Mouse (Mus musculus) forebrain, embryonic 15.5 days (tissue): Measurements from ENCODE around the gene Atxn7l3. TPM values are rescaled to one million over a fixed set of nuclear protein-coding genes. Genes with fewer than 3 reads are reported as not detected.
A peak's percentile ranks its signal among the peaks of the same experiment; 100 is the strongest.

Experiments
- ATAC-seq: fragments of 200-750 bp; cut with Nextera tagmentation; replicated peaks from 2 replicates; pipeline ENCODE4 v1.8.0; 2017; ENCODE audit warnings: mild to moderate bottlenecking, moderate TSS enrichment, moderate library complexity
- H3K27ac ChIP-seq: fragments of 300-500 bp; sonication (generic); replicated peaks from 2 replicates; pipeline ENCODE4 v1.5.1; 2015; ENCODE audit warnings: mild to moderate bottlenecking, inconsistent platforms
- H3K27me3 ChIP-seq: fragments of 300-500 bp; sonication (generic); 2 replicates; pipeline ENCODE4 v1.6.1; 2015; ENCODE audit warnings: inconsistent platforms
- H3K36me3 ChIP-seq: fragments of 300-500 bp; sonication (generic); 2 replicates; pipeline ENCODE4 v1.6.1; 2015; ENCODE audit warnings: mild to moderate bottlenecking, inconsistent platforms
- H3K4me1 ChIP-seq: fragments of 300-500 bp; sonication (generic); 2 replicates; pipeline ENCODE4 v1.6.1; 2015; ENCODE audit warnings: inconsistent platforms
- H3K4me2 ChIP-seq: fragments of 300-500 bp; sonication (generic); replicated peaks from 2 replicates; pipeline ENCODE4 v1.6.1; 2015; ENCODE audit warnings: mild to moderate bottlenecking, inconsistent platforms
- H3K4me3 ChIP-seq: fragments of 300-500 bp; sonication (generic); 2 replicates; pipeline ENCODE4 v1.5.1; 2015; ENCODE audit warnings: mild to moderate bottlenecking, inconsistent platforms
- H3K9ac ChIP-seq: fragments of 300-500 bp; sonication (generic); replicated peaks from 2 replicates; pipeline ENCODE4 v1.6.1; 2015; ENCODE audit warnings: mild to moderate bottlenecking, inconsistent platforms
- H3K9me3 ChIP-seq: fragments of 300-500 bp; sonication (generic); 2 replicates; pipeline ENCODE4 v1.6.1; 2016; ENCODE audit warnings: inconsistent platforms
- WGBS: fragments of 180-500 bp; shearing (Covaris S2); methylation state at CpG from one replicate; pipeline ENCODE4 v1.1.7; 2015; ENCODE audit warnings: mixed read lengths; 5-methylcytosine and 5-hydroxymethylcytosine counted together
- polyA plus RNA-seq: library from polyadenylated mRNA; unstranded; fragments of >200 nt; fragmentation: Nextera tagmentation; extraction: Ambion mirVana; gene quantifications from 2 replicates; pipeline ENCODE4 v1.2.1, GENCODE M21; 2015

The Atxn7l3 gene
- polyA plus RNA-seq, 1 experiment from 2014 or later, result 29.5 TPM

GRCm38 (mm10) chr11:102331806-102332205 is 35.4 kb upstream of the Atxn7l3 start:
- no peak overlapping the region for H3K4me2 ChIP-seq
- no peak for ATAC-seq
- H3K9me3 ChIP-seq, result no peaks in the 10 kb centered on the region
- H3K4me3 ChIP-seq, result no peak overlapping the region
- WGBS, result 52% methylated on average over 4 of the region's 4 CpGs
- no peak overlapping the region for H3K27ac ChIP-seq
- no peak overlapping the region for H3K9ac ChIP-seq
- H3K4me1 ChIP-seq, result peaks cover 6% of the 10 kb centered on the region
- no peaks in the 10 kb centered on the region for H3K27me3 ChIP-seq
- no peaks in the 10 kb centered on the region for H3K36me3 ChIP-seq

- no peak overlapping the region for H3K9ac ChIP-seq
- ATAC-seq, result no peak
- H3K4me3 ChIP-seq, result no peak overlapping the region
- H3K9me3 ChIP-seq, result no peaks in the 10 kb centered on the region
- H3K4me2 ChIP-seq, result no peak overlapping the region
- H3K27me3 ChIP-seq, result no peaks in the 10 kb centered on the region
- no peak overlapping the region for H3K27ac ChIP-seq
- 81% methylated on average over 3 of the region's 3 CpGs for WGBS
- no peaks in the 10 kb centered on the region for H3K36me3 ChIP-seq
- peaks cover 2% of the 10 kb centered on the region; the same call in 1 of the 2 replicates for H3K4me1 ChIP-seq
These were observed 33.6 kb upstream of the Atxn7l3 start for GRCm38 (mm10) chr11:102330039-102330438.

- Histone ChIP-seq H3K4me2 (no peak overlapping the region), H3K36me3 (no peaks in the 10 kb centered on the region), H3K9me3 (no peaks in the 10 kb centered on the region), H3K4me1 (no peaks in the 10 kb centered on the region), H3K9ac (no peak overlapping the region), H3K27me3 (no peaks in the 10 kb centered on the region), H3K4me3 (no peak overlapping the region), H3K27ac (no peak overlapping the region)
- no peak for ATAC-seq
These were observed 33.1 kb upstream of the Atxn7l3 start for GRCm38 (mm10) chr11:102329518-102329917.

GRCm38 (mm10) chr11:102327839-102328238 is 31.4 kb upstream of the Atxn7l3 start:
- no peaks in the 10 kb centered on the region for H3K36me3 ChIP-seq
- H3K4me3 ChIP-seq, result no peak overlapping the region
- no peak overlapping the region for H3K4me2 ChIP-seq
- no peaks in the 10 kb centered on the region for H3K4me1 ChIP-seq
- WGBS, result 88% methylated on average over 7 of the region's 7 CpGs
- no peaks in the 10 kb centered on the region for H3K27me3 ChIP-seq
- ATAC-seq, result no peak
- H3K9me3 ChIP-seq, result no peaks in the 10 kb centered on the region
- H3K27ac ChIP-seq, result no peak overlapping the region
- no peak overlapping the region for H3K9ac ChIP-seq

- Histone ChIP-seq H3K9ac (no peak overlapping the region), H3K4me2 (no peak overlapping the region), H3K9me3 (no peaks in the 10 kb centered on the region), H3K36me3 (no peaks in the 10 kb centered on the region), H3K4me3 (no peak overlapping the region), H3K4me1 (no peaks in the 10 kb centered on the region), H3K27ac (no peak overlapping the region), H3K27me3 (no peaks in the 10 kb centered on the region)
- ATAC-seq, result no peak
- WGBS, result 71% methylated on average over 5 of the region's 5 CpGs
These were observed 30.8 kb upstream of the Atxn7l3 start for GRCm38 (mm10) chr11:102327250-102327649.

GRCm38 (mm10) chr11:102323516-102323915 is 27.1 kb upstream of the Atxn7l3 start:
- H3K9me3 ChIP-seq, result no peaks in the 10 kb centered on the region
- 84% methylated on average over 1 of the region's 1 CpGs for WGBS
- H3K9ac ChIP-seq, result no peak overlapping the region
- no peaks in the 10 kb centered on the region for H3K36me3 ChIP-seq
- no peak overlapping the region for H3K4me2 ChIP-seq
- no peaks in the 10 kb centered on the region for H3K27me3 ChIP-seq
- peaks cover 10% of the 10 kb centered on the region for H3K4me1 ChIP-seq
- ATAC-seq, result no peak
- no peak overlapping the region for H3K4me3 ChIP-seq
- no peak overlapping the region for H3K27ac ChIP-seq

GRCm38 (mm10) chr11:102321931-102322330 is 25.5 kb upstream of the Atxn7l3 start:
- H3K27ac ChIP-seq, result no peak overlapping the region
- no peaks in the 10 kb centered on the region for H3K36me3 ChIP-seq
- H3K9me3 ChIP-seq, result no peaks in the 10 kb centered on the region
- no peak overlapping the region for H3K9ac ChIP-seq
- H3K27me3 ChIP-seq, result no peaks in the 10 kb centered on the region
- no peak overlapping the region for H3K4me2 ChIP-seq
- ATAC-seq, result no peak
- WGBS, result 77% methylated on average over 6 of the region's 6 CpGs
- H3K4me1 ChIP-seq, result peaks cover 10% of the 10 kb centered on the region
- no peak overlapping the region for H3K4me3 ChIP-seq

GRCm38 (mm10) chr11:102320686-102321005 is 24.2 kb upstream of the Atxn7l3 start:
- Histone ChIP-seq H3K27ac (peak overlapping the region; percentile 100), H3K4me2 (peak overlapping the region; percentile 88), H3K4me1 (peaks cover 19% of the 10 kb centered on the region), H3K27me3 (no peaks in the 10 kb centered on the region), H3K9me3 (no peaks in the 10 kb centered on the region), H3K36me3 (no peaks in the 10 kb centered on the region), H3K9ac (peak overlapping the region; percentile 99), H3K4me3 (peak overlapping the region; percentile 95)
- 6% methylated on average over 10 of the region's 10 CpGs for WGBS
- peak; percentile 27 for ATAC-seq

GRCm38 (mm10) chr11:102319941-102320685 is 23.7 kb upstream of the Atxn7l3 start:
- Histone ChIP-seq H3K9me3 (no peaks in the 10 kb centered on the region), H3K4me2 (peak overlapping the region; percentile 88), H3K9ac (peak overlapping the region; percentile 99), H3K27ac (peak overlapping the region; percentile 100), H3K4me1 (peaks cover 24% of the 10 kb centered on the region), H3K27me3 (no peaks in the 10 kb centered on the region), H3K36me3 (peaks cover 3% of the 10 kb centered on the region; the same call in 1 of the 2 replicates), H3K4me3 (peak overlapping the region; percentile 95)
- WGBS, result under 1% methylated on average over 38 of the region's 38 CpGs
- ATAC-seq, result peak; percentile 65

GRCm38 (mm10) chr11:102319410-102319792 is 23.0 kb upstream of the Atxn7l3 start, which contains the start of gene Ubtf:
Gene Ubtf, minus strand, starts transcription at chr11:102319742.
- H3K27me3 ChIP-seq, result no peaks in the 10 kb centered on the region
- WGBS, result 1% methylated on average over 25 of the region's 25 CpGs
- ATAC-seq, result peak; percentile 7
- peak within 1 kb of the TSS; percentile 95 for H3K4me3 ChIP-seq
- peak within 1 kb of the TSS; percentile 88 for H3K4me2 ChIP-seq
- no peaks in the 10 kb centered on the region for H3K9me3 ChIP-seq
- peak within 1 kb of the TSS; percentile 100 for H3K27ac ChIP-seq
- peak within 1 kb of the TSS; percentile 99 for H3K9ac ChIP-seq
- peaks cover 10% of the 10 kb centered on the region for H3K36me3 ChIP-seq
- peaks cover 27% of the 10 kb centered on the region for H3K4me1 ChIP-seq

- H3K4me2 ChIP-seq, result peak overlapping the region; percentile 88
- H3K27me3 ChIP-seq, result no peaks in the 10 kb centered on the region
- peaks cover 16% of the 10 kb centered on the region for H3K36me3 ChIP-seq
- under 1% methylated on average over 73 of the region's 84 CpGs for WGBS
- H3K27ac ChIP-seq, result peak overlapping the region; percentile 100
- H3K4me1 ChIP-seq, result peaks cover 27% of the 10 kb centered on the region
- no peak; the same call in 1 of the 2 replicates for ATAC-seq
- H3K9ac ChIP-seq, result peak overlapping the region; percentile 99
- H3K9me3 ChIP-seq, result no peaks in the 10 kb centered on the region
- peak overlapping the region; percentile 95 for H3K4me3 ChIP-seq
These were observed 22.4 kb upstream of the Atxn7l3 start for GRCm38 (mm10) chr11:102318576-102319409.

- Histone ChIP-seq H3K4me2 (peak overlapping the region; percentile 88), H3K36me3 (peaks cover 23% of the 10 kb centered on the region), H3K4me1 (peaks cover 27% of the 10 kb centered on the region), H3K9me3 (no peaks in the 10 kb centered on the region), H3K4me3 (peak overlapping the region; percentile 95), H3K27me3 (no peaks in the 10 kb centered on the region), H3K27ac (peak overlapping the region; percentile 100), H3K9ac (peak overlapping the region; percentile 99)
- ATAC-seq, result peak; percentile 41
- WGBS, result 0% methylated on average over 59 of the region's 77 CpGs
These were observed 21.6 kb upstream of the Atxn7l3 start for GRCm38 (mm10) chr11:102317901-102318575.
